ENCODE assay signal across 15 mouse cellular contexts in genomic region chr4:148365804-148366203, GRCm38 (mm10).
A peak's percentile ranks its signal among the peaks of the same experiment; 100 is the strongest.
DNase-seq lines count a peak whose midpoint lies in the region; ATAC-seq lines count a peak whose summit lies in the region.
"Had no signal": no experiment of that assay in that cellular context is flagged by ENCODE, and none has a peak within 500 bp of the region (broad histone marks: within the 10 kb centered on the region; RNA-seq: fewer than 3 reads in every experiment).

No protein-coding gene starts in this region.

- no peak overlapping the region for H3K4me3 ChIP-seq in forebrain, embryonic 12.5 days (replicated peaks)
- H3K4me3 ChIP-seq in forebrain, embryonic 15.5 days: no peak overlapping the region
- H3K4me3 ChIP-seq in midbrain, embryonic 10.5 days: no peak overlapping the region
- H3K4me3 ChIP-seq: left cerebral cortex, adult 2 months; lung, embryonic 15.5 days; megakaryocyte, embryonic 14.5 days had no signal

- no peak overlapping the region for H3K27ac ChIP-seq in forebrain, embryonic 12.5 days
- no peak overlapping the region for H3K27ac ChIP-seq in forebrain, embryonic 15.5 days (replicated peaks)
- peak overlapping the region; percentile 10; the same call in 1 of the 2 replicates for H3K27ac ChIP-seq in midbrain, embryonic 10.5 days (replicated peaks)
- H3K27ac ChIP-seq: left cerebral cortex, adult 2 months; lung, embryonic 15.5 days had no signal

- DNase-seq in embryo, embryonic 11 days: peak; percentile 51
- DNase-seq in midbrain, embryonic 10.5 days (ENCODE audit: low spot score): no peak
- peak; percentile 50 for DNase-seq in retina, embryonic 14.5 days (ENCODE audit: low spot score)
- DNase-seq in c-Kit-positive CD71-positive TER-119-positive erythroid progenitor cells, embryonic 14.5 days (ENCODE audit: low spot score): no peak
- no peak for DNase-seq in urinary bladder, postnatal 36 days (ENCODE audit: low spot score in 2 of 2)
- no peak for DNase-seq in layer of hippocampus, postnatal 10 days (ENCODE audit: low spot score in 2 of 2)
- DNase-seq: cerebellum, postnatal 14 days; heart, adult 11 months; kidney, postnatal 4 days had no signal

- no peaks in the 10 kb centered on the region for H3K36me3 ChIP-seq in forebrain, embryonic 12.5 days (replicated peaks)
- H3K36me3 ChIP-seq in forebrain, embryonic 15.5 days: no peaks in the 10 kb centered on the region
- no peaks in the 10 kb centered on the region for H3K36me3 ChIP-seq in midbrain, embryonic 10.5 days
- H3K36me3 ChIP-seq: lung, embryonic 15.5 days had no signal

- H3K27me3 ChIP-seq in forebrain, embryonic 12.5 days: no peaks in the 10 kb centered on the region
- H3K27me3 ChIP-seq in forebrain, embryonic 15.5 days: no peaks in the 10 kb centered on the region
- no peaks in the 10 kb centered on the region for H3K27me3 ChIP-seq in midbrain, embryonic 10.5 days (ENCODE audit: low read depth, poor library complexity, severe bottlenecking)
- H3K27me3 ChIP-seq: lung, embryonic 15.5 days had no signal

- WGBS in forebrain, embryonic 12.5 days: 60% methylated on average over 4 of the region's 4 CpGs
- WGBS in forebrain, embryonic 15.5 days: 52% methylated on average over 4 of the region's 4 CpGs
- WGBS in midbrain, embryonic 10.5 days: 50% methylated on average over 4 of the region's 4 CpGs

- 0 out of 2 replicates have a peak, but pooled peaks have one; percentile 27 for ATAC-seq in forebrain, embryonic 12.5 days (ENCODE audit: low FRiP score)
- no peak for ATAC-seq in forebrain, embryonic 15.5 days (replicated peaks)
- ATAC-seq: intestine, postnatal 0 days had no signal

- no peak overlapping the region for H3K4me2 ChIP-seq in forebrain, embryonic 12.5 days
- H3K4me2 ChIP-seq in forebrain, embryonic 15.5 days (replicated peaks): no peak overlapping the region
- H3K4me2 ChIP-seq: lung, embryonic 15.5 days had no signal

- 0 out of 2 replicates have a peak, but pooled peaks cover 9% of the 10 kb centered on the region for H3K9me3 ChIP-seq in forebrain, embryonic 12.5 days
- no peaks in the 10 kb centered on the region for H3K9me3 ChIP-seq in forebrain, embryonic 15.5 days
- peaks cover 6% of the 10 kb centered on the region; the same call in 1 of the 2 replicates for H3K9me3 ChIP-seq in midbrain, embryonic 10.5 days (replicated peaks)
- H3K9me3 ChIP-seq: lung, embryonic 15.5 days had no signal

- no peaks in the 10 kb centered on the region for H3K4me1 ChIP-seq in forebrain, embryonic 12.5 days
- peaks cover 3% of the 10 kb centered on the region; the same call in 1 of the 2 replicates for H3K4me1 ChIP-seq in forebrain, embryonic 15.5 days
- no peaks in the 10 kb centered on the region for H3K4me1 ChIP-seq in midbrain, embryonic 10.5 days
- H3K4me1 ChIP-seq: lung, embryonic 15.5 days; megakaryocyte, embryonic 14.5 days had no signal

- no peak overlapping the region for H3K9ac ChIP-seq in forebrain, embryonic 12.5 days
- H3K9ac ChIP-seq in forebrain, embryonic 15.5 days (replicated peaks): no peak overlapping the region
- H3K9ac ChIP-seq: lung, embryonic 15.5 days had no signal

Comparison
In these comparisons a context has a peak if more than half of its experiments do, and no peak if none do; other contexts are left out.
1. DNase-seq: peak in embryo, embryonic 11 days (single experiment) and retina, embryonic 14.5 days (single experiment); none in midbrain, embryonic 10.5 days (single experiment), c-Kit-positive CD71-positive TER-119-positive erythroid progenitor cells, embryonic 14.5 days (single experiment), urinary bladder, postnatal 36 days (0 of 2) and layer of hippocampus, postnatal 10 days (0 of 2).